Mouse (Mus musculus): Measurements from ENCODE around the gene Nrp1. TPM values are rescaled to one million over a fixed set of nuclear protein-coding genes. Genes with fewer than 3 reads are reported as not detected.

Nrp1 gene
- polyA plus RNA-seq, 1 experiment from 2014 or later = 48.5 TPM

DNA sequence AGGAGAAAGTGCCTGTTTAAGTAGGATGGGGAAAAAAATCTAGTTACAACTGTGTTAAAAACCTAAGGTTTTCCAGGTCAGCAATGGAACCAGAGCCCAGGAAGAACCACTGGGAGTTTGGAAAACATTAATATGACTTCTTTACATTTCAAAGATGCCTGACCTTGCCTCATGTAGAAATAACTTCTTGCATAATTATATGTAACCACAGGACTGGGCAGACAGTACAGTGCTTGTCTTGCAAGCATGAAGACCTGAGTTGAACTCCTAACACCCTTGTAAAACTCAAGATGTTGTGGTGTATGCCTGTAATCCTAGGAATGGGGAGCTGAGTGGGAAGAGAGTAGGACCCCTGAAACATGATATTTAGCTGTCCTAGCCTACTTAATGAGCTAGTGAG is 61.6 kb downstream of the Nrp1 start:
- H3K9ac ChIP-seq (ENCODE audit: low read depth, low read length) = no peak overlapping the region
- no peaks in the 10 kb centered on the region for H3K9me3 ChIP-seq (ENCODE audit: control insufficient read depth, low read length)
- no peak for ATAC-seq (replicated peaks; ENCODE audit: low FRiP score)
- H3K4me3 ChIP-seq (ENCODE audit: low read depth, low read length) = no peak overlapping the region
- H3K27ac ChIP-seq (ENCODE audit: low read depth, low read length) = no peak overlapping the region
- no peaks in the 10 kb centered on the region for H3K36me3 ChIP-seq (ENCODE audit: control insufficient read depth, insufficient read depth, low read length)
- H3K4me1 ChIP-seq (replicated peaks; ENCODE audit: control insufficient read depth, insufficient read depth, low read length) = peaks cover 3% of the 10 kb centered on the region; the same call in 1 of the 2 replicates
- no peaks in the 10 kb centered on the region for H3K27me3 ChIP-seq (replicated peaks; ENCODE audit: control insufficient read depth, insufficient read depth, low read length)
- no peak overlapping the region for H3K4me2 ChIP-seq
- no peak for DNase-seq (ENCODE audit: low spot score)

DNA sequence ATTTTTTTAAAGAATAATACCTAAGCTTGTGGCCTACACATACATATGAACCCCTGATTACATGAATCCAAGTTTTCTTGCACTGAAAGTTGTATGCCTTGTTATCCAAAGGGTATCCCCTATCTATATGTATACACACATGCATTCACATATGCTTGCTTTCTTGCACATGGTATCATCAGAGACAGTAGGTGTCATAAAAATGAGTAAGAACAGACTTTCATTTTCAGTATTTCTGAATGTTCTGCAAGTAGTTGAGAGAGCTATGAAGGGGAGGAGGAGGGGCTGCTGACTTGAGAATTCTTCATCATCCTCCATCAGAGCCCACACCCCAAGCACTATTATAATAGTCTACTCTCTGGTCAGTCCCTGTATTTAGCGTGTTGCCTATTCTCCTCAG is 62.0 kb downstream of the Nrp1 start:
- Histone ChIP-seq H3K4me1 (replicated peaks; ENCODE audit: control insufficient read depth, insufficient read depth, low read length) (peaks cover 3% of the 10 kb centered on the region; the same call in 1 of the 2 replicates), H3K27ac (ENCODE audit: low read depth, low read length) (no peak overlapping the region), H3K36me3 (ENCODE audit: control insufficient read depth, insufficient read depth, low read length) (no peaks in the 10 kb centered on the region), H3K4me2 (no peak overlapping the region), H3K4me3 (ENCODE audit: low read depth, low read length) (no peak overlapping the region), H3K9me3 (ENCODE audit: control insufficient read depth, low read length) (no peaks in the 10 kb centered on the region), H3K27me3 (replicated peaks; ENCODE audit: control insufficient read depth, insufficient read depth, low read length) (no peaks in the 10 kb centered on the region), H3K9ac (ENCODE audit: low read depth, low read length) (no peak overlapping the region)
- ATAC-seq (replicated peaks; ENCODE audit: low FRiP score) (no peak), DNase-seq (ENCODE audit: low spot score) (no peak)
- 72% methylated on average over 1 of the region's 1 CpGs for WGBS

DNA sequence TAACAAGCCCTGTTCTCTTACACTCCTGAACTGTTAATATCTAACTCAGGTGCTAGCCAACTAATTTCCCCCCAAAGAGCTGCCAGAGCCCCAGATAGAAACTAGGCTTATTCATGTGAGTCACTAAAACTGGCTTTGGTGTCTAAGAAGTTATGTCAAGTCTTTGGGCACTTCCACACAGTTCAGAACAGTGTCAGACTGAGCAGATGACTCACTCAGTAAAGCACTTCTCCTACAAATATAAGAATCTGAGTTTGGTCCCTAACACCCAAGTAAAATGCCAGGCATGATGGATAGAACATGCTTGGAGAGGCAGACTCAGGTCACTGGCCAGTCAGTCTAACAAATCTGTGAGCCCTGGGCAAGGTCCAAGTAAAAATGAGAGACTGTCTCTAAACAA is 65.4 kb downstream of the Nrp1 start:
- Histone ChIP-seq H3K27me3 (replicated peaks; ENCODE audit: control insufficient read depth, insufficient read depth, low read length) (no peaks in the 10 kb centered on the region), H3K27ac (ENCODE audit: low read depth, low read length) (no peak overlapping the region), H3K4me2 (no peak overlapping the region), H3K4me1 (replicated peaks; ENCODE audit: control insufficient read depth, insufficient read depth, low read length) (no peaks in the 10 kb centered on the region), H3K9ac (ENCODE audit: low read depth, low read length) (no peak overlapping the region), H3K4me3 (ENCODE audit: low read depth, low read length) (no peak overlapping the region), H3K9me3 (ENCODE audit: control insufficient read depth, low read length) (no peaks in the 10 kb centered on the region), H3K36me3 (ENCODE audit: control insufficient read depth, insufficient read depth, low read length) (no peaks in the 10 kb centered on the region; the same call in 1 of the 2 replicates)
- ATAC-seq (replicated peaks; ENCODE audit: low FRiP score) = no peak
- no peak for DNase-seq (ENCODE audit: low spot score)

GRCm38 (mm10) chr8:128424626-128425333 is 66.4 kb downstream of the Nrp1 start:
- WGBS = 74% methylated on average over 7 of the region's 7 CpGs
- H3K27me3 ChIP-seq (replicated peaks; ENCODE audit: control insufficient read depth, insufficient read depth, low read length) = no peaks in the 10 kb centered on the region
- ATAC-seq (replicated peaks; ENCODE audit: low FRiP score) (0 out of 2 replicates have a peak, but pooled peaks have one; percentile 39), DNase-seq (ENCODE audit: low spot score) (no peak)
- H3K4me1 ChIP-seq (replicated peaks; ENCODE audit: control insufficient read depth, insufficient read depth, low read length) = no peaks in the 10 kb centered on the region
- no peaks in the 10 kb centered on the region for H3K9me3 ChIP-seq (ENCODE audit: control insufficient read depth, low read length)
- H3K9ac ChIP-seq (ENCODE audit: low read depth, low read length) = no peak overlapping the region
- H3K36me3 ChIP-seq (ENCODE audit: control insufficient read depth, insufficient read depth, low read length) = no peaks in the 10 kb centered on the region; the same call in 1 of the 2 replicates
- H3K27ac ChIP-seq (ENCODE audit: low read depth, low read length) = no peak overlapping the region
- no peak overlapping the region for H3K4me2 ChIP-seq
- H3K4me3 ChIP-seq (ENCODE audit: low read depth, low read length) = no peak overlapping the region

- Histone ChIP-seq H3K27me3 (replicated peaks; ENCODE audit: control insufficient read depth, insufficient read depth, low read length) (no peaks in the 10 kb centered on the region), H3K9me3 (ENCODE audit: control insufficient read depth, low read length) (no peaks in the 10 kb centered on the region), H3K4me2 (no peak overlapping the region), H3K4me3 (ENCODE audit: low read depth, low read length) (no peak overlapping the region), H3K36me3 (ENCODE audit: control insufficient read depth, insufficient read depth, low read length) (peaks cover 3% of the 10 kb centered on the region; the same call in 1 of the 2 replicates), H3K27ac (ENCODE audit: low read depth, low read length) (no peak overlapping the region), H3K9ac (ENCODE audit: low read depth, low read length) (no peak overlapping the region), H3K4me1 (replicated peaks; ENCODE audit: control insufficient read depth, insufficient read depth, low read length) (no peaks in the 10 kb centered on the region)
- no peak for ATAC-seq (replicated peaks; ENCODE audit: low FRiP score)
- no peak for DNase-seq (ENCODE audit: low spot score)
- 83% methylated on average over 3 of the region's 3 CpGs for WGBS
Measured at GRCm38 (mm10) chr8:128427071-128427470, 68.7 kb downstream of the Nrp1 start.

DNA sequence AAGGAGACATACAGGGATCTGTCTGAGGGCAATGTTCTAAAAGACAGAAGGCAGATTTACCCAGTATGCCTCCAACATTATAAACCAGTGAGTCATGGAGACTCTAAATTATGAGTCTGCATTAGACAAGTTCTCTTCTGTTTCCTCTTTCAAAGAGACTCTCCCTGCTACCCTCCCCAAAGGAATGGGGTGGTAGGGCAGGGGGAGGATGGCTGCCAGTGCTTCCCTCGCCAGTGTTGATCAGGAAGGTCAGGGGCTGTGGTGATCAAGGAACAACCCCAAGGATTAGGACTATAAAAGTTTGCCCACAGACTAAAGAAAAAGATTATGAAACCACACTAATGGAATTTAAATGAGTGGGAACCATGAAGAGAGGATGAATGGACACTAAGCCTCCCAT is 70.6 kb downstream of the Nrp1 start:
- H3K4me1 ChIP-seq (replicated peaks; ENCODE audit: control insufficient read depth, insufficient read depth, low read length) = no peaks in the 10 kb centered on the region
- no peaks in the 10 kb centered on the region for H3K9me3 ChIP-seq (ENCODE audit: control insufficient read depth, low read length)
- WGBS = 73% methylated on average over 1 of the region's 1 CpGs
- H3K27ac ChIP-seq (ENCODE audit: low read depth, low read length) = no peak overlapping the region
- DNase-seq (ENCODE audit: low spot score) = no peak
- no peak overlapping the region for H3K9ac ChIP-seq (ENCODE audit: low read depth, low read length)
- H3K36me3 ChIP-seq (ENCODE audit: control insufficient read depth, insufficient read depth, low read length) = peaks cover 8% of the 10 kb centered on the region
- H3K4me3 ChIP-seq (ENCODE audit: low read depth, low read length) = no peak overlapping the region
- H3K4me2 ChIP-seq = no peak overlapping the region
- H3K27me3 ChIP-seq (replicated peaks; ENCODE audit: control insufficient read depth, insufficient read depth, low read length) = no peaks in the 10 kb centered on the region
- no peak for ATAC-seq (replicated peaks; ENCODE audit: low FRiP score)

- WGBS = 83% methylated on average over 1 of the region's 1 CpGs
- H3K27ac ChIP-seq (ENCODE audit: low read depth, low read length) = no peak overlapping the region
- H3K36me3 ChIP-seq (ENCODE audit: control insufficient read depth, insufficient read depth, low read length) = peaks cover 17% of the 10 kb centered on the region
Measured at GRCm38 (mm10) chr8:128431082-128431481, 72.7 kb downstream of the Nrp1 start.

DNA sequence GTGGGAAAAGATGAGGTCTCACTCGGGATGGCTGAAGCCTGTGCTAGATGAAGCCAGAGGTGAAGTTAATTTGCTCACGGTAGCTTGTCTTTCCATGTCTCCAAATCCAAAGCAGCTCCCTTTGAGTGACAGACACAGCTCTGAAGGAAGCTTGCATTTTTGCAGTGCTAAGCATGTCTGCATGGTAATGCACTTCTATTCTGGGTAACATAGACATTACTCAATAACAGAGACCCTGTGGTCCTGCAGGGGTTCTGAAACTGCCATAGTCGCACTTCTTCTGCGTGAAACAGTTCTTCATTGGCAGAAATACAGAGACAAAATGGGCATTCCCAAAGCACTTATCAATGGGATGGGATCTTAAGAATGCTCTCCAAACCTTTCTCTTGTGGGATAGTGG is 77.3 kb downstream of the Nrp1 start:
- peaks cover 25% of the 10 kb centered on the region for H3K36me3 ChIP-seq (ENCODE audit: control insufficient read depth, insufficient read depth, low read length)
- DNase-seq (ENCODE audit: low spot score) = no peak
- H3K4me1 ChIP-seq (replicated peaks; ENCODE audit: control insufficient read depth, insufficient read depth, low read length) = no peaks in the 10 kb centered on the region
- H3K4me3 ChIP-seq (ENCODE audit: low read depth, low read length) = no peak overlapping the region
- H3K9me3 ChIP-seq (ENCODE audit: control insufficient read depth, low read length) = no peaks in the 10 kb centered on the region
- WGBS = 70% methylated on average over 4 of the region's 4 CpGs
- H3K4me2 ChIP-seq = no peak overlapping the region
- ATAC-seq (replicated peaks; ENCODE audit: low FRiP score) = no peak
- no peaks in the 10 kb centered on the region for H3K27me3 ChIP-seq (replicated peaks; ENCODE audit: control insufficient read depth, insufficient read depth, low read length)
- no peak overlapping the region for H3K9ac ChIP-seq (ENCODE audit: low read depth, low read length)
- H3K27ac ChIP-seq (ENCODE audit: low read depth, low read length) = no peak overlapping the region; the same call in 1 of the 2 replicates

More at GRCm38 (mm10) chr8:128431082-128431481, 72.7 kb downstream of the Nrp1 start:
- Histone ChIP-seq H3K4me2 (no peak overlapping the region), H3K27me3 (replicated peaks; ENCODE audit: control insufficient read depth, insufficient read depth, low read length) (no peaks in the 10 kb centered on the region), H3K9me3 (ENCODE audit: control insufficient read depth, low read length) (no peaks in the 10 kb centered on the region), H3K9ac (ENCODE audit: low read depth, low read length) (no peak overlapping the region), H3K4me1 (replicated peaks; ENCODE audit: control insufficient read depth, insufficient read depth, low read length) (no peaks in the 10 kb centered on the region), H3K4me3 (ENCODE audit: low read depth, low read length) (no peak overlapping the region)
- no peak for ATAC-seq (replicated peaks; ENCODE audit: low FRiP score)
- no peak for DNase-seq (ENCODE audit: low spot score)

GRCm38 (mm10) chr8:128437156-128437825 is 78.9 kb downstream of the Nrp1 start:
- 70% methylated on average over 12 of the region's 12 CpGs for WGBS
- no peak for DNase-seq (ENCODE audit: low spot score)
- H3K27ac ChIP-seq (ENCODE audit: low read depth, low read length) = no peak overlapping the region
- H3K27me3 ChIP-seq (replicated peaks; ENCODE audit: control insufficient read depth, insufficient read depth, low read length) = no peaks in the 10 kb centered on the region
- no peak overlapping the region for H3K4me2 ChIP-seq
- H3K36me3 ChIP-seq (ENCODE audit: control insufficient read depth, insufficient read depth, low read length) = peaks cover 22% of the 10 kb centered on the region
- no peak overlapping the region for H3K9ac ChIP-seq (ENCODE audit: low read depth, low read length)
- H3K9me3 ChIP-seq (ENCODE audit: control insufficient read depth, low read length) = no peaks in the 10 kb centered on the region
- ATAC-seq (replicated peaks; ENCODE audit: low FRiP score) = no peak
- H3K4me1 ChIP-seq (replicated peaks; ENCODE audit: control insufficient read depth, insufficient read depth, low read length) = no peaks in the 10 kb centered on the region
- no peak overlapping the region for H3K4me3 ChIP-seq (ENCODE audit: low read depth, low read length)

Data from liver, embryonic 11.5 days (tissue).